Mouse (Mus musculus) megakaryocyte, embryonic 14.5 days (primary cell): ENCODE measurements around the gene Gm38655. TPM values are rescaled to one million over a fixed set of nuclear protein-coding genes. Genes with fewer than 3 reads are reported as not detected.

ENCODE experiments used
- H3K27me3 ChIP-seq: replicated peaks from 2 replicates; pipeline ENCODE3; 2012; ENCODE audit warnings: inconsistent platforms
- H3K36me3 ChIP-seq: replicated peaks from 2 replicates; pipeline ENCODE3; 2012; ENCODE audit warnings: low read length, inconsistent platforms, mixed read lengths
- H3K4me1 ChIP-seq: 2 replicates; pipeline ENCODE4 v1.6.1; 2012; ENCODE audit warnings: inconsistent platforms
- H3K4me3 ChIP-seq: replicated peaks from 2 replicates; pipeline ENCODE3; 2012; ENCODE audit warnings: moderate library complexity, mild to moderate bottlenecking, inconsistent platforms
- H3K9me3 ChIP-seq: 2 replicates; pipeline ENCODE4 v1.6.1; 2012; ENCODE audit warnings: inconsistent platforms
- FLI1 ChIP-seq: IDR thresholded peaks from 2 replicates; pipeline ENCODE4 v1.6.1; 2012; ENCODE audit warnings: low read length, inconsistent platforms, mixed read lengths
- GATA1 ChIP-seq: IDR thresholded peaks from 3 replicates; pipeline ENCODE4 v1.6.1; 2012; ENCODE audit warnings: mixed read lengths, low read length, inconsistent platforms, borderline replicate concordance
- polyA plus RNA-seq: library from polyadenylated mRNA; stranded (reverse); fragments of >175 nt; gene quantifications from 2 replicates; pipeline ENCODE4 v1.2.3, GENCODE M21; 2012; ENCODE audit warnings: low replicate concordance; ENCODE audit not compliant: insufficient read depth

Gm38655 gene
- polyA plus RNA-seq, 1 experiment: not detected

DNA sequence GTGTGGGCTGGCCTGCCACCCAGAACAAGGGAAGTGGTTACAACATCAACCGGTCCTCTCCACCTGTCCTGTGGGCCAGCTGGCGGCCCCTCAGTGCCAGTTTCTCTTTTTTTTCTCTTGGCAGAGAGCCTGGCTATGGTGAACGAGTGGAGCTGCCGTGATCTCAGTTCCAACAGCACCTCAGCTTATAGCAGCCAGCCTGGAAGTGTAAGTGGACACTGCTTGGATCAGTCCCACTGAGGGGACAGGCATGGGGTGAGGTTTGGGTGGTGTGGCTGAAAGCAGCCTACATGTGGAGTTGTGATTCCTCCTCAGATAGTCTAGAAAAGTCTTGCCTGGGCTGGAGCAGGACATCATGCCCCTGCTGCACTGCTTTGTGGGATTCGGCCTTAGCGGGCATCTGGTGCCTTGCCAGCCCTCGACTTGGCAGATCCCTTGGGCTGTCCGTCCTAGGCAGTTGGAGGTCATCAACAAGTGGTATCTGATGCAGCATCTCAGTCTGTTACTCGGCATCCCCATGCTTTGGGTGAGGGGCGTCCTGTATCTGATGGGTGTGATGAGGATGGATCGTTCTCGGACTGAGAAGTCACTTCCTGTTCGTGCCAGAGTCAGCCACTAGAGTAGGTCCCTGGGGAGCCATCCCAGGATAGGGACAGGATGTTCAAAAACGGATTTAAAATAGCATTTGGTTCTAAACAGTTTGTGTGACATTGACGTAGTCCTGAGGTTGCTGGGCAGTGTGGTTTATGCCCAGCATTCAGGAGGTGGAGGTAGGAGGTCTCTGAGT is 35.6 kb upstream of the Gm38655 start:
- Histone ChIP-seq H3K36me3 (peaks cover 99% of the 10 kb centered on the region), H3K9me3 (no peaks in the 10 kb centered on the region), H3K27me3 (no peaks in the 10 kb centered on the region), H3K4me3 (no peak overlapping the region), H3K4me1 (peaks cover 26% of the 10 kb centered on the region)
- no peak for TF ChIP-seq FLI1
- TF ChIP-seq GATA1: no peak

DNA sequence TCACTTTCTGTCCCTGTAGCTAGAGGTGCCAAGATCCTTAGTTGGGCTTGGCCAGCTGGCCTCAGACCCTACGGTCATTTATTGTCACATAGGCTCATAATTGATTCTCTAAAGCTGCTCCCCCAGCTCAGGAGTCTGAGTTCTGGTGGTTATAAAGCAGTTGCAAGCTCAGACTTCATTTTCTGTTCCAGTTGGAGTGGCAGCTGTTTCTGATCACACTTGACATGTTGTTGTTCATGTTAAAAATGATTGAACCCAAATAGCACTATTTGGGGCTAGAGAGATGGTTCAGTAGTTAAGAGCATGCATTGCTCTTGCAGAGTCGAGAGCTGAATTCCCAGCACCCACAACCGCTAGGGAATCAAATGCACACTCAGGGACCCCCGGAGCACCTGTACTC is 34.7 kb upstream of the Gm38655 start:
- TF ChIP-seq GATA1 (no peak), FLI1 (no peak)
- H3K4me3 ChIP-seq: no peak overlapping the region
- H3K36me3 ChIP-seq: peaks cover 99% of the 10 kb centered on the region
- H3K4me1 ChIP-seq: peaks cover 20% of the 10 kb centered on the region
- H3K27me3 ChIP-seq: no peaks in the 10 kb centered on the region
- H3K9me3 ChIP-seq: no peaks in the 10 kb centered on the region

DNA sequence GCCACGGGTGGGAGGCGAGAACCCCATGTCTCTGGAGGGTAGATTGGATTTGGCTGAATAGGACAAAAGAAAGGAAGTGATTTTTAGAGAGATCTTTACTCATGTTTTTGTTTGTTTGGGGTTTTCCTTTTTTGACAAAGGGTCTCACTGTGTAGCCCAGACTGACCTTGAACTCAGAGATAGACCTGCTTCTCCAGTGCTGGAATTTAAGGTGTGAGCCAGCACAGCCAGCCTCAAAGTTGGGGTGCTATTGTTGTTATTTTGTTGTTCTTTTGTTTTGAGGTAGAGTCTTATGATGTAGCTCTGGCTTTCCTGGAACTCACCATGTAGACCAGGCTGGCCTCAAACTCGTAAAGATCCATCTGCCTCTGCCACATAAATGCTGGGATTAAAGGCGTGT is 27.1 kb upstream of the Gm38655 start:
- H3K9me3 ChIP-seq: no peaks in the 10 kb centered on the region
- H3K4me3 ChIP-seq: no peak overlapping the region
- TF ChIP-seq GATA1 (no peak), FLI1 (no peak)
- H3K36me3 ChIP-seq: peaks cover 88% of the 10 kb centered on the region
- no peaks in the 10 kb centered on the region for H3K27me3 ChIP-seq
- H3K4me1 ChIP-seq: peaks cover 36% of the 10 kb centered on the region

DNA sequence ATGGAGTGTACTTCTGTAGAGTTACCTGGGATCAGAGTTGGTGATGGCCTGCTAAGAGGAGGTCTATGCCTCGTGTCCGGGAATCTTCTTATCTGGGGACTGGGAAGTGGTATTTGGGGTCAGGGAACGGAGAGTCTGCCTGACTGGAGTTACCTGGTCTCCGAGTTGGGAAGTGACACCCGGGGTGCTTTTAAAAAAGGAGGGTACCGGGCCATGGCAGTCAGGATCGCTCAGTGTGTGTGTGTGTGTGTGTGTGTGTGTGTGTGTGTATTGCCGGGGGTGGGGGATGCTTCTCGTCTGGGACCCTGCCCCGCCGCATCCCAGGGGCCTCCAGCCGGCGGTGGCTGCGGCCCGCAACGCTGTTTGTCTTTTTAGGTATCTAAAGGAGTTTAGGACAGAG is 13.8 kb upstream of the Gm38655 start:
- peaks cover 38% of the 10 kb centered on the region for H3K36me3 ChIP-seq

DNA sequence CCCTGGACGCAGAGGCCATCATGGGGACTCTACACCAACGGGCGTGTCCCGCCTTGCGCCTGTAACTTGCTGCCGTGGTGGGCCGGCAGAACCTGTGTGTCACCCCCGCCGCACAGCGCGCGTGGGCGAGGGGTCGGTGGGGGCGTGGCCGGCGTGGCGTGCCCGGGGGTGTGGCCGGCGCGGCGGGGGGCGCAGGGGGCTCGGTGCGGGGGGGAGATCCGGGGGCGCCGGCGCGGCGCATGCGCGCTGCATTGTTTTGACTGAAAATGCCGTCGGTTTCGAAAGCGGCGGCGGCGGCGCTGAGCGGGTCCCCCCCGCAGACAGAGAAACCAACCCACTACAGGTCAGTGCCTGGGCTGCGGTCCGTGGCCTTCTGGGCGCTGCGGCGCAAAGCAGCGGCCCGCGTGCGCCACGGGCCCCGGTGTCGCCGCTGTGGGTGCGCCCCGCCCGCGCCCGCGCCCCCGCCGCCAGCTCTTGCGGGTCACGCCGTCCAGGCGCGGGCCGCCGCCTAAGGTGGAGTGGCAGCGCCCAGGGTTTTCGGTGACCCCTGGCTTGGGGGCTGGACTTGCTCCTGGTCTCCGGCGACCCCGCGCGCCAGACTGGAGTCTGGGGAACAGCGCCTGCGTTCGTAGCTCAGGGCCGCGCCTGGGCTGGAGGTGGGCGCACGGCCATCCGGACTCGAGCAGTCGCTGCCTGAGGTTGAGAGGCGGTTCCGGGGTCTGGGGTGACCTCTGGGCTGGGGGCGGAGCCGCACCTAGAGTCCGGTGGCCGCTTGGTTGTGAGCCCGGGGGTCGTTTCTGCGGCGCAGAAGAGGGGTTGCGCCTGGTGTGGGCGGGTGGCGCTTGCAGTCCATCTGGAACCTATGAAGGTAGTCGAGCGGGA is 13.1 kb upstream of the Gm38655 start, which contains the start of gene Unkl:
Gene Unkl (plus strand): TSS at position 248 of the 882 bp plus-strand sequence.
- H3K27me3 ChIP-seq: no peaks in the 10 kb centered on the region
- peaks cover 31% of the 10 kb centered on the region for H3K36me3 ChIP-seq
- no peaks in the 10 kb centered on the region for H3K9me3 ChIP-seq
- TF ChIP-seq FLI1 (no peak), GATA1 (no peak)
- peak within 1 kb of the TSS; percentile 97 for H3K4me3 ChIP-seq
- peaks cover 84% of the 10 kb centered on the region for H3K4me1 ChIP-seq

More for the DNA sequence above, 13.8 kb upstream of the Gm38655 start:
- H3K4me1 ChIP-seq: peaks cover 84% of the 10 kb centered on the region
- no peaks in the 10 kb centered on the region for H3K27me3 ChIP-seq
- no peaks in the 10 kb centered on the region for H3K9me3 ChIP-seq
- peak overlapping the region; percentile 97 for H3K4me3 ChIP-seq
- TF ChIP-seq GATA1 (no peak), FLI1 (no peak)

DNA sequence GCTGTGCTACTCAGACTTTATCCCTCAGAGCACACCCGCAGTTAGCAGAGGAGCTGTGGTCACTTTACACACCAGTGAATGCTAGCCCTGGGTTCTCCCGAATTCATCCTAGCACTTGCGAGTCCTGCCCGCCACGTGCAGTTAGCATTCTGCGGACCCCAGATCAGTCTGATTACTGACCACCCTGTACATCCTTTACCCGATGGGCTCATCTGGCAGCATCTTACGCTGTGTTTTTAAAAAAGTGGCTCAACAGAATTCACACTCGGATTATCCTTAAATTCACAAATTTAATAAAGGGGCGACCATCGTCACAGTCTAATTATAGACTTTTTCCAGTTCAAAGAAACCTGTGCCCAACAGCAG is 12.5 kb upstream of the Gm38655 start:
- no peaks in the 10 kb centered on the region for H3K9me3 ChIP-seq
- no peaks in the 10 kb centered on the region for H3K27me3 ChIP-seq
- TF ChIP-seq GATA1 (no peak), FLI1 (no peak)
- H3K36me3 ChIP-seq: peaks cover 25% of the 10 kb centered on the region
- peaks cover 84% of the 10 kb centered on the region for H3K4me1 ChIP-seq
- H3K4me3 ChIP-seq: peak overlapping the region; percentile 97

DNA sequence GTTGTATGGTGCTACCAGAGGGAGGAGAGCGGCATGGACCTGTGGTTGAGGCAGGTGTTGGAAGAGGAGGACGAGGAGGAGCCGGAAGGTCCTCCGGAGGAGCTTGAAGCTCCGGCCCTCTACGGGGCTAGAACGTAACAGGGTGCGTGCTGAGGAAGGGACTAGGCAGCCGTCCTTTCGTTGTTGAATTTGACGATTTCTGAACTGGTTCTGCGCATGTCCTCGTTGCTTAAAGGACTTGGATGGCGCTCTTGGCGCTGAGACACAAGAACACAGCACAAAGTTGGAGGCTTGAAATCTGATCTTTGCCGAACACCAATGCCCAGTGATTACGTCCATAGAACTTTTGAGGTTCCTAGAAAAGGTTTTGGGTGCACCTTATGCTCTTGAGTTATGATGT is 9.7 kb upstream of the Gm38655 start:
- H3K27me3 ChIP-seq: peaks cover 8% of the 10 kb centered on the region
- no peaks in the 10 kb centered on the region for H3K9me3 ChIP-seq
- peak overlapping the region; percentile 93 for H3K4me3 ChIP-seq
- H3K4me1 ChIP-seq: peaks cover 63% of the 10 kb centered on the region
- no peaks in the 10 kb centered on the region for H3K36me3 ChIP-seq
- TF ChIP-seq FLI1 (no peak), GATA1 (no peak)

DNA sequence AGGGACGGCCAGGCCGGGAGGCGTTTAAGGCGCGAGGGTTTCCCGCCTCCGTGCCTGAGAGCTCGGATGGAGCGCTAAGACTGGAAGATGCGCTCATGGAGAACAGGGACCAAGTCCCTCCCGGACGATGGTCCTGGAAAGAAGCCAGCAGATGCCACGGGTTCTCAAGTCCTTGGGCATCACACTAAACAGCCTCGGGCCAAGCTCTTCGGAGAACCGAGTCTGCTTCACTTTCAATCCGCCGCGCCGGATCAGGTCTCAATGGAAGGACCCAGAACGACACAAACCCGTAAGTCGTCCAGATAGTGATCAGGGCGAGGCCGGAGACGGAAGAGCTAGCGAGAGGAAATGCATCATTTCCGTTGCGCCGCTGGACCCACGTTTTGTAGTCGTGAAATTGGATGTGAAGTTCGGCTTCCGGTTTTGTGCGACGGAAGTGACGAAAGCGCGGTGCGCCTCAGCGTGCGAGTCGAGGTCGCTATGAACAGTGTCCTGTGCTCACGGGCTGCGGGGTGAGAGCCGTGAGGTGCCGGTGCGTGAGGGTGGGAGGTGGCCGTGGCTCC is 8.9 kb upstream of the Gm38655 start, which contains the start of gene BC003965:
Gene BC003965 (plus strand): TSS at position 426 of the 563 bp plus-strand sequence.
- peaks cover 56% of the 10 kb centered on the region for H3K4me1 ChIP-seq
- peak within 1 kb of the TSS; percentile 93 for H3K4me3 ChIP-seq
- H3K9me3 ChIP-seq: no peaks in the 10 kb centered on the region

DNA sequence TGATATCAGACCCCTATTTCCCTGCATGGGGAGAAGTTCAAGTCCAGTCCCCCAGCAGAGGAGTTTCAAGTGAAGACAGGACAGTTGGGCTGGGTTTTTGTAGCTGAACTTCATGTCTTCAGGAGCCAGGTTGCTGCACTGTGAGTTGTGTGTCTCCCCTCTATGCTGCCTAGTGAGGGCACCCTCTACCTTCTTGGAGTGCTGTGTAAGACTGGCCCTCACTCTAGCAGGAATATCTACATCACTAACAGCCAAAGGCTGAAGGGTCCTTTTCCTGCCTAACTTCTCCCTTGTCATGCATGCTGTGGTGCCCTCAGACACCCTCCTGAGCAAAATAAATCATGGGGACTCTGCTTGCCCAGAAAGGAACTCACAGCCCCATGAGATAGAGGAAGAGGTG is 8.0 kb upstream of the Gm38655 start:
- H3K27me3 ChIP-seq: peaks cover 20% of the 10 kb centered on the region
- H3K9me3 ChIP-seq: no peaks in the 10 kb centered on the region
- TF ChIP-seq FLI1 (no peak), GATA1 (no peak)
- peak overlapping the region; percentile 93 for H3K4me3 ChIP-seq
- H3K36me3 ChIP-seq: no peaks in the 10 kb centered on the region
- H3K4me1 ChIP-seq: peaks cover 55% of the 10 kb centered on the region

More for the DNA sequence above, 8.9 kb upstream of the Gm38655 start, which contains the start of gene BC003965:
- Histone ChIP-seq H3K36me3 (no peaks in the 10 kb centered on the region), H3K27me3 (peaks cover 12% of the 10 kb centered on the region)
- TF ChIP-seq FLI1: peak; percentile 100
- TF ChIP-seq GATA1: peak; percentile 89

DNA sequence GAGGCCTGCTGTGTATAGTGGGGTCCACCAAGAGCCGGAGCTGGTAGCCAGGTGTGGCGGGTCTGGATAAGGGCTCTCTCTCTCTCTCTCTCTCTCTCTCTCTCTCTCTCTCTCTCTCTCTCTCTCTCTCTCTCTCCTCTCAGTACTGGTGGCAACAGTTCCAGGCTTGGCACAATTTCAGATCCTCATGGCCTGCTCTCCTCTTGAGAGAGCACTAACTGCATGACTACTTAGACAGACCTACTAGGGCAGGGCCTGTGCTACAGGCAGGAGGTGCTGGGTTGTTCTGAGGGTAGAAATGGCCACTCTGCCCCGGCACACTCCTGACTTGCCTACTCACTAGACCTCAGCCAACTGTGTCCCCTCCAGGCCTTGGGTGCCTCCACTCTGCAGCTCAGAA is 2.7 kb downstream of the Gm38655 start:
- no peaks in the 10 kb centered on the region for H3K36me3 ChIP-seq
- no peak overlapping the region for H3K4me3 ChIP-seq
- H3K27me3 ChIP-seq: peaks cover 82% of the 10 kb centered on the region
- no peaks in the 10 kb centered on the region for H3K9me3 ChIP-seq
- peaks cover 4% of the 10 kb centered on the region; the same call in 1 of the 2 replicates for H3K4me1 ChIP-seq
- no peak for TF ChIP-seq FLI1
- no peak for TF ChIP-seq GATA1
